Mouse (Mus musculus): Measurements from ENCODE around the gene Usp49.
"Not testable (repeated sequence)": the region's sequence is repeated elsewhere in the genome, so short reads cannot be mapped to it uniquely, and the experiment has no call there.

Usp49 gene

DNA sequence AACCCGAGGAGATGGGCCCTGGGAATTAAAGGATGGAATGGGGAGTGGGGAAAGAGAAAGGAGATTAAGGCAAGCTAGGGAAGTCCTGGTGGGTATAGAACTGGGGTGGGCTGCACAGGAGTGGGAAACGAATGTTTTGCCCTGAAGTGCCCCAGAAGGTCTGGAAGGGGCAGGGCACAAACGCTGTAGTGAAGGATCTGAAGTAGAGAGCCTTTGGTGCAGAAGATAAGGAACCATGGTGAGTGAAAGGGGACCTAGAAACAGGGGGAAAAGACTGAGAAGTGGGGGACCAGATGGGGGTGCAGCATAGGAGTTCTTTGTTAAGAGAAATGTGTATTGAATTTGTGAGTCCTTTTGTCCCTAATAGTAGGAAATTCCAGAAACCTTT, at the start of gene Usp49:
Usp49 (plus strand) TSS at position 13 of the 388 bp plus-strand sequence.
- no peak for DNase-seq (ENCODE audit: low spot score in 2 of 2)

DNA sequence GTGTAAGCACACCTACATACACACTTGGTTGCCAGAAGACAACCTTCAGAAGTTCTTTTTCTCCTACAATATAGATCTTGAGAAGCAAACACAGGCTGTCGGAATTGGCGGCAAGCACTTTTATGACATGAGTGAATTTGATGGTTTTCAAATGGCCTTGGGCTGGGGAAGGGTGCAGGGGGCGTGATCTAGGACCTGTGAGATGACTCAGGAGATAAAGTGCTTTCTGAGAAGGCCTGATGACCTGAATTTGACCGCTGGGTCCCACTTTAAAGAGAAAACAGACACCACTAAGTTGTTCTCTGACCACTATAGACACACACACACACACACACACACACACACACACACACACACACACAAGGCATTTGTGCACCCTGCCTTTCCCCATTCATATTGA, 49.5 kb upstream of the Usp49 start:
- DNase-seq (ENCODE audit: low spot score in 2 of 2), result no peak

DNA sequence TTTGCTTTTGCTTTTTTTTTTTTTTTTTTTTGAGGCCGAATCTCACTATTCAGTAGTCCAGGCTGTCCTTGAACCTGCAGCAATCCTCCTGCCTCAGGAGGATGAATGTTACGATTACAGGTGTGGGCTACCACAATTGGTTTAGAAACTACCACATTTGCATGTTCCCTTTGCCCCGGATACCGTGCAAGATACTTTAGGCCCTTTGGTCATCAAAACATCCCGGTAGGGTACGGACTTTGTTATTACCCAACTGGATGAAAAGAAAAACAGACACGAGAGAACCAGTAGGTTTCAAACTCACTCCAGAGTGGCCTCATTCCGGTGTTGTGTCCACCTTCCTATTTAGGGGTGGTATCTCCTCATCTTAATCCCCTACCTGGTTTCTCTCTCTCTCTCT, 42.0 kb upstream of the Usp49 start:
- no peak for DNase-seq (ENCODE audit: low spot score in 2 of 2)

DNA sequence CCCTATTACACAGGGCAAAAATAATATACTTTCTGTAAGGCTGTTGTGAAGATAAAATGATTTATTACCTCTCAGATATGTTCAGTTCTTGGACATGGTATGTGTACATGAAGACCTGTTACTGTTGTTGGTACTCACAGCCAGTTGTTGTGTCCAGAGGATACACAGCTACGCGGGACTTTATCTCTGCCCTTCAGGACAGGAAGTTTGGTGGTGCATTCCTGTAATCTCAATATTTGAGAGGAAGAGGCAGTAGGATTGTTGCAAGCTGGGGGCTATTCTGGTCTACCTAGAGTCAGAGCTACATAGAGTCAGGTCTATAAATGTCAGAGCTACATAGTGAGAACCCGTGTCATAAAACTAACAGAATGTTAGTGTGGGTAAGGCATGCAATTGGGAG, 39.4 kb upstream of the Usp49 start:
- no peak for DNase-seq (ENCODE audit: low spot score in 2 of 2)

DNA sequence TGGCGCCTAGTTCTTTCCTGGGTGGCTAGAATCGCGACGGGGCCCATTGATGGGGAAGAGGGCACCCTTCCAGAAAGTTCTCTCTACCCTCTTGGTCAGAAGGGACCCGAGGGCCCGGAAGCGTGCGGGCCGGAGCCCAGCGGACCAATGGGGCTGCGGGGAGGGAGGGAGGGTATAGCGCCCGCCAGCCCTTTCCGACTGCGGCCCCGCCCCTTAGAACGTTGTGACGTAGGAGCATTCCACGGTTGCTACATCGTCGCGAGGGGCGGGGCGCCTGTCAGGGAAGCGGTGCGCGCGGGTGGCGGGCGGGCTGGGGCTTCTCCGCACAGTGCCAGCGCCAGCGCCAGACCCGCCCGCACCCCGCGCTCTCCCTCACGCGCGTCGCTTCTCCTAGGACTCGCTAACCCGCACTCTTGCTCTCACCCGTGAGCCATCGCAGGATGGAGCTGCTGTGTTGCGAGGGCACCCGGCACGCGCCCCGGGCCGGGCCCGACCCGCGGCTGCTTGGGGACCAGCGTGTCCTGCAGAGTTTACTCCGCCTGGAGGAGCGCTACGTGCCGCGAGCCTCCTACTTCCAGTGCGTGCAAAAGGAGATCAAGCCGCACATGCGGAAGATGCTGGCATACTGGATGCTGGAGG, 37.2 kb upstream of the Usp49 start:
- DNase-seq (ENCODE audit: low spot score in 2 of 2), result peak; percentile 92 to 94

DNA sequence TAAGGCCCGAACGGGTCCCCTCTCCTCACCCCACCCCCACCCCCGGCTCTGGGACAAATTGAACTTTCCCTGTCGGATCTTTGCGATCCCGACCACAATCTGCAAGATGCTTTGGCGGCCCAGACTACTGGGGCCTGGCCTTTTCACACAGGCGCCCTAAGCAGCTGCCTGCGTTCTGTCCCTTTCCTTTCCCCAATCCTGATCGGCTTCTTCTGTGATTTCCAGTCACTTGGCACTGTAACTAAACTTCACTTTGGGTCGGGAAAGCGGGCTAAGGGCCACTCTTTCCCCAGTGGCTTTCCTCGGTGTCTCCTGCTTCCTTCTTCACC, 36.7 kb upstream of the Usp49 start:
- DNase-seq (ENCODE audit: low spot score in 2 of 2), result no peak

DNA sequence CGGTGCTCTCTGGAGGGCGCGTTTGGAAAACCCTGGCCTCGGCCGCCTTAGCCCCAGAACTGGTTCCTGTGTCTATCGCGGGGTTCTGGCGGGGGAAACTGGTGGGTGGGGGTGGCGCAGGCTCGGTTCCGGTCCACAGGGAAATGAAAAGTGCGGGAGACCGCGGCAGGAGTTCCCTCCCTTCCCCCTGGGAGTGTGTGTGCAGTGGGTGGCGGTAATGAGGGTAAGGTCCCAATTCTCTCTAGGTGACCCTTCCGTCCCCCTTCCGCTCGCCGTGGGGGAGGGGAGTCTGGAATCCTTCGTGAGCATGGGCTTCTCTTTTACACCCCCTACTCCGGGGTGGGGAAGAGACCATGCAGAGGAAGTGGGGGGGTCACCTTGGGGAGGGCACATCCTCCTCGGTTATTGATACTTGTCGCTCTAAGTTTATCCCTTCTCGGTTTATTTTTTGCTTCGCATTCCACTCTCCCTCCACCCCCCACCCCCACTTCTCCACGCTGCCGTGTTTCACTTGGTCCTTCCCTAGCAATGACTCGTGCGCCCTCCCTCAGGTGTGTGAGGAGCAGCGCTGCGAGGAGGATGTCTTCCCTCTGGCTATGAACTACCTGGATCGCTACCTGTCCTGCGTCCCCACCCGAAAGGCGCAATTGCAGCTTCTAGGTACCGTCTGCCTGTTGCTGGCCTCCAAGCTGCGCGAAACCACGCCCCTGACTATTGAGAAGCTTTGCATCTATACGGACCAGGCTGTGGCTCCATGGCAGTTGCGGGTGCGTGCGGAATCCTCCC, 36.1 kb upstream of the Usp49 start:
- DNase-seq (ENCODE audit: low spot score in 2 of 2), result peak; percentile 43 to 61

DNA sequence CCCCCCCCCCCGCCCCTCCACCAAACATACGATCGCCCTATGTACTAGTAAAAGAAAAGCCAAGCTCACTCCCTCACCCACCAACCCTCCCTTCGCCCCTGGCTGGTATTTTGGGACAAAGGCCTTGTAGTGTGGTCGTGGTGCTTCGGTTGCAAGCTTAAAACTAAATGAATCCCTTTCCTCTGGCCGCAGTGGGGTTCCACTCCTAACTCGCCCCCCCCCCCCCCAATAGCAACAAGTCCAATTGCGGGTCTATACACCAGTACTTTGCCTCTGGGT, 35.6 kb upstream of the Usp49 start:
- DNase-seq (ENCODE audit: low spot score in 2 of 2), result no peak

DNA sequence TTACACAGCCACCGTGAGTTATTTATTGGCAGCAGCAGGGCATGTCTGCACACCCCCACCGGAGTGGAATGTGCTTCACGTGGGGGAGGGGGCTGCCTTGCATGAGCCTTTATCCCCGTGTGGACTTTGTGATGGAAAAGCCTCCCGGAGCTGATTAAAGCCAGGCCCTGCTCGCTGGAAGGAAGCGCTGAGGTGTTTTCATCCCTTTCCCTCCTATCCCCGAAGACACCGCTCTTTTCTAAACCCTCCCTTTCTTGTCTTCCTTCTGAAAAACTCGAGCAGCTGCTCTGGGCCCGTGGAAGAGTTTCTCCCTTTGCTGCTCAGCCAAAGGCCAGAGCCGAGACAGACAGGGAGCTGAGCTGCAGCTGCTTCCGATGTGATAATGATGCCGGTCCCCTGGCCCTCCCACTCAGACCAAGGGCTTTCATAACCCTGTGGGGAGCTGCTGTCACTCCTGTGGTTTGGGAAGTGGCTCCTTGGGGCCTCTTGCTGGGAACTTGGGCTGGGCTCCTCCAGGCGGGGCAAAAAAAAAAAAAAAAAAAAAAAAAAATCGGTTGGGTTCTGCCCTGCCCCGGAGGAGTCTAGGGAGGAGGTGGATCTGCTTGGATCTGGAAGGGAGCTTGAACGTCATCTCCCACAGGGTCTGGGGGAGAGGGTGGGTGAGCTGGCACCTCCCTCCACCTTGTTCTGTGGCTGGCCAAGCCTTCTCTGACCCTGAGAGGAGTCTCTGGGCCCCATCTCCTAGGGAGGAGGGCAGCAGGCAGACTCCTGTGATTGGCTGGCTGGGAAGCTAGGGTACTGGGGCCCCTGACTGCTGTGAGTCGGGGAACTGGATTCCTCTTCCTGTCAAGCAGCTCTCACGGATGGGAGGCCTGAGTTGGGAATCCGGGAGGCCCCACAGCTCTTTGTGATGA, 35.0 kb upstream of the Usp49 start:
- DNase-seq (ENCODE audit: low spot score in 2 of 2), result peak; percentile 46 to 66

DNA sequence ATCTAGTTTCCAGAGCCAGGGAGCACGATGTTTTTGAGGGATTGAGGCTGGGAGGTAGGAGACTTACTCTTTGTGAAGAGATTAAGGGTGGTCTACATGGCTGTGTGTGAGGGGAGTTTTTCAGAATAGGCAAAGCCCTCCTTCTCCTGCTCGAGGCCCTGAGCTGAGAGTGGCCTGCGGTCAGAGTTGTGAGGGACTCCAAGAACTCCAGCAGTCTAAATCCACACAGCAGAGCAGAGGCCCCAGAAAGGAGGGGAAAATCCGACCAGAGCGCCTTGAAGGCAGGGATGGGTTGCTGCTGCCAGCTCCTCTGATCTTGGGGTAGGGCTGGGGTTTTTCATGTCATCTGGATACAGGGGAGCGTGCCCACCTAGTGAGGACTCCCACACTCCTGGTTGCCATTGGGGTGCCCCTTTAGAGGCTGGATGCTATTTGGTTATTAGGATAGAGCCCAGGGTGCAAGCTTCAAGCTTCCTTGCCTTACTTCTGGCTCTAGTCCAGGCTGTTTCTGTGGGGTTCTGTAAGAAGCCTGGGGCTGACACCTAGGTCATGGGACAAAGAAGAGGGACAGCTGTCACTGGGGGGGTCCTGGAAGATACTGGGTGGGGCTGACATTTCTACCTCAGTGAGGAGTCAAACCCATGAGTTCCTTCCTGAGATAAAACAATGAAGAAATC, 34.2 kb upstream of the Usp49 start:
- DNase-seq (ENCODE audit: low spot score in 2 of 2), result no peak

DNA sequence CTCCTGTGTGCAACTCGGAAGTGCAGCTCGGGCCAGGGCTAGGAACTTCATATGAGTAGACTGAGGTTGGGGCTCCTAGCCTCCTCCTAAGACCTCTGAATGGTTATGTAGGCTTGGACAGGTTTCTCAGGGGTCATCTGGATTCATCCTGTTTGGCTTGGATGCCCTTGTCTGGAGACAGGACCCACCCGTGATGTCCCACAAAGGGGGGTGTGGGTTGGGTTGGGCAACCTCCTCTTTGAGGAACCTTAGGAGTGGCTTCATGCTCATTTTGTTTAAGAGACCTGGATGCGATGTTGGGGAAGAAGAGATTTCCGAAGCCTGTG, 33.7 kb upstream of the Usp49 start:
- no peak for DNase-seq (ENCODE audit: low spot score in 2 of 2)

DNA sequence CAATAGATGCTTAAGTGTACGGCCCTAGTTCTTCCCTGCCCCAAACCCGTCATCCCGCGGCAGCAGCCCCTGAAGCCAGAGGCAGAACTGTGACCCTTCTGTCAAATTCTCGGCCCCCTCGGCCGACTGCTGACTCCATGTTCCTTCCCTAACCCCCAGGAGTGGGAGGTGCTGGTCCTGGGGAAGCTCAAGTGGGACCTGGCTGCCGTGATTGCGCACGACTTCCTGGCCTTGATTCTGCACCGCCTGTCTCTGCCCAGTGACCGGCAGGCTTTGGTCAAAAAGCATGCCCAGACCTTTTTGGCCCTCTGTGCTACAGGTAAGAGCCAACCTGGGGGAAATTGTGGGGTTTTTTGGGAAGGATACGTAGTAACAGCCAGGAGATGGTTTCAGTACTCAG, 33.2 kb upstream of the Usp49 start:
- DNase-seq (ENCODE audit: low spot score in 2 of 2), result no peak

DNA sequence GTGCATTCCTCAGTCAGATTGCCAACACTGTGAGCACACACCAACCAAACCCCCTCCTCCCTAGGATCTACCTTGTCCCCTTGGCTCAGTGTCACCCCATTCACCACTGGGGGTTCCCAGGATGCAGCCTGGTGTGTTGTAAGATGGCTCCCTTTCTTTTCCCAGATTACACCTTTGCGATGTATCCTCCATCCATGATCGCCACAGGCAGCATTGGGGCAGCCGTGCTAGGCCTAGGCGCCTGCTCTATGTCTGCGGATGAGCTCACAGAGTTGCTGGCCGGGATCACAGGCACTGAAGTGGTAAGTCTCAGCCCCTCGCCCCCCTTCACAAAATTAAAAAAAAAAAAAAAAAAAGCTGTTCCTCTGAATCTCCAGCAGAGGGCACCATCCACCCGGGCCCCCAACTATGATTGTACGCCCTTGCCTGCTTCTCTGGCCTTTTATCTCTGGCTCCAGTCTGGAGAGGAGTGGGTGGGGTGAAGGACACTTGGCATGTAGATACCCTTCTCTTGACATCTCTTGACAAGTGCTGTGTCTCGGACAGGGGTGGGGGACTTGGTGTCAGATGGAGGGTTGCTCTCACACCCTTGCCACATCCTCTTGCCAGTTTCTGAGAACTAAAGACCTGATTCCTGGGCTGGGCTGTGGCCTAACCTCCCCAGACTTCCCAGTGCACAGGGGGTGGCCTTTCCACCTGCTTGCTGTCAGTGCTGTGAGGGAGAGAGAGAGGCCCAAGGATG, 32.5 kb upstream of the Usp49 start:
- DNase-seq (ENCODE audit: low spot score in 2 of 2), result peak; percentile 73 to 83

DNA sequence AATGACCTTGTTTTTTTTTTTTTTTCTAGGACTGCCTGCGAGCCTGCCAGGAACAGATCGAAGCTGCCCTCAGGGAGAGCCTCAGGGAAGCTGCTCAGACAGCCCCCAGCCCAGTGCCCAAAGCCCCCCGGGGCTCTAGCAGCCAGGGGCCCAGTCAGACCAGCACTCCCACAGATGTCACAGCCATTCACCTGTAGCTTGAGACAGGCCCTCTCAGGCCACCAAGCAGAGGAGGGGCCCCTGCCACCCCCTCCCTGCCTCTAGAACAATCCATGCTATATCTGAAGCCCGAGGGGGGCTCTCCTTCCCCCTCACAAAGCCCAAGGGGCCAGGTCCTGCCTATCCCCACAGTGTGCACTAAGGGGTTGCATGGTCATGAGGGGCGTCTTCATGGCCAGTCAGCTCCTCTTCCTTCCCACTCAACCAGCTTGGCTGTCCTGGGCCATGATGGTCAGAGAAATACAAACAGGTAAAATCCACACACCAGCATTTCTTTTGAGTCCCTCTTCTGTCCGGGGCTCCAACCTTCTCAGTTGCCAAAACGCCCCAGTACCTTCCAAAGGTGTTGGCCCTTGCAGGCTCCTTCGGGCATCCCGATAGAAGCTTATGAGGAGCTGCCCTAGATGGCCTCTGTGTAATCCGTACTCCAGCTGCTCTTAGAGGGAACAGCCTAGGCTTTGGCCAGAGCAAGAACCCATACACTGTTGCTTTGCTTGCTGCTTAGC, 31.7 kb upstream of the Usp49 start:
- DNase-seq (ENCODE audit: low spot score in 2 of 2), result not testable (repeated sequence)

DNA sequence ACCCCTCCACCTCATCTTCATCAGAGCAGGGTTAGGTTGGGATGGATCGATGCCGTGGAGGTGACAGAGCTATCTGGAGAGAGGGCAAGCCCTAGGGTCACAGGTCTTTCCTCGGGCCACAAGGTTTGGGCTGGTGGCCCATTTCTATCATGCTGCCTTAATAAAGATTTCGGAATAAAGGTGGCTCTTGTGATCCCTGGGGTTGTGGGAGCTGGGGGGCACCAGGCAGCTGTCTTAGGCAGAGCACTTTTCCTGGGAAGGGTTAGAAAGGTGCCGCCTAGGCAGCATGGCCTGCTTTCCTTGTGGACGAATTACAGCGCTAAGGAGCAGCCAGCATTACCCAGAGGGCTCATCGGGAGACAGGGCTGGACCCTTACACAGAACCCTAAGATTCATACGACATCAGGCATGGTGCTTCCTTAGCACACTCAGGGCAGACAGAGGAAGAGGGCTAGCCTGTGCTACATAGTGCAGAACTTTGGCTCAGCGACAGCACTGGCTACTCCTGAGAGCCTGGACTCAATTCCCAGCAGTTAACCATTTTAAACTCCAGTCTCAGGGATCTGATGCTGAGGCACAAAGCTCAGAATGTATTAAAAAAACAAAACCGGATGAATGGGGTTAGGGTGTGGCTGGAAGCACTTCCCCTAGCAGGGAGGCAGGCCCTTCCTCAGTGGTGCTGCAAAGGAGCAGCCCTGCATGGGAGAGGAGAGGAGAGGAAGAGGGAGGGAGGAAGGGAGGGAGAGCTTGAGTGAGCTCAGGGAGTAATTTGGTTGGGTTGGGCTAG, 30.8 kb upstream of the Usp49 start:
- peak; percentile 52 to 64 for DNase-seq (ENCODE audit: low spot score in 2 of 2)

DNA sequence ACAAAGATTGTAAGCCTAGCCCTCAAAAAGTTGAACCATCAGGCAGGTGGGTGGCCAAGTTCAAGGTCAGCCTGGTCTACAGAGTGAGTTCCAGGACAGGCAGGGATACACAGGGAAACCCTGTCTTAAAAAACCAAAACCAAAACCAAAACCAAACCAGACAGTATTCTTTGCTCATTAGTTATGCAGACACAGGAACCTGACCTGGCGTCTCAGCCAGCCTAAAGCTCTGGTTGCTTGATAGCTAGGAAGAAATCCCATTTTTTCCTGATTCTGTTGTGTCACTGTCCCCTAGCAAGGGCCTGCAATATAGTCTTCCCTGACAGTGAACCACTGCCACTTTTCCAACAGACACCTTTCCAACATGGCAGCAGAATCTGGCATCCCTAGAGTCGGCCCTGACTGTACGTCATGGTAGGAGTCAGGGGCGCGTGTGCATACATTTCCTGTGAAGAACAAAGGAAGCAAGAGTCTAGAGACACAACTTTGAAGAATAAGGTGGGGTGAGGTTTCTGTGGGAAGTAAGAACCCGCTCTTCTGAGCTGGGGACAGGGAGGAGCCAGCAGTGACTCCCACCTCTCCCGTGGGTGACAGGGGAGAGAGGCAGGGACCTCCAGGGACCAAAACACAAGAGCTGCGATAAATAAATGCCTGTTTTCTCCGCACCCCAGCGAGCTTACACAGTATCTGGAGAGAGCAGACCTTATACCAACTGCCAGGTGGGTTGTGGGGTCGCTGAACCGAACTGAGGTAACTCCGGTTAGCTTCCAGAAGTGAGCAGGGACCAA, 29.7 kb upstream of the Usp49 start:
- DNase-seq (ENCODE audit: low spot score in 2 of 2), result no peak

DNA sequence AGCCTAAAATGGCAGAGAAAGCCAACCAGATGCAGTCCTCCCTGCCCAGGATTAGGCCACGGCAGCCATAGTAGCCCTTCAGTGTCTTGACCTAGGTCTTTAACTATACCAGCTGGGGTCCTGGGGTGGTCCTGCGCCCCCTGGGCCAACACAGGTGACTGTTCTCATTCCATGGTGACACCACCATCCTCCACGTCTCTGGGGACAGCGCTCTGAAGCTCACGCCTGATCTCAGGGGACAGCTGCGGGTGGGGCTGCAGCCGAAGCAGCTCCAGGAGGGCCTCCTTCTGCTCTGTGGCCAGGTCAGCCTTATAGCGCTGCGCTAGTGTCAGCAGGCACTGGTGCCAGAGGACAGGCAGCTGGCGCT, 29.1 kb upstream of the Usp49 start:
- DNase-seq (ENCODE audit: low spot score in 2 of 2), result no peak

DNA sequence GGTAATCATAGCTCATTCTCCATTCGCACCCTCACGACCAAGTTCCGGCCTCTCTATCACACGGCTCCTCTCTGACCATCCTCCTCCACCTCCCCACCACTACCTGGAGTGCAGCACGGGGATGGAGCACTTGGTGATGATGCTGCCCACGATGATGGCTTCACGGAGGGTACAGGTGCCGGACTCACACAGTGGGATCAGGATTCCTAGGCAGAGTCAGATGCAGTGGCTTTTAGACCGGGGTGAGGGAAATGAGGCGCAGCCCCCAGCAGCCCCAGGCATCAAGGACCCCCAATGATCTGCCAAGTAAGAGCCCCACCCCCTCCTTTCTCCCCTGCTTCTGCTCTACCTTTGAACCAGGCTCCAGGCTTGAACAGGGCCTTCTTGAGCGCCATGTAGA, 28.2 kb upstream of the Usp49 start:
- DNase-seq (ENCODE audit: low spot score in 2 of 2), result no peak

DNA sequence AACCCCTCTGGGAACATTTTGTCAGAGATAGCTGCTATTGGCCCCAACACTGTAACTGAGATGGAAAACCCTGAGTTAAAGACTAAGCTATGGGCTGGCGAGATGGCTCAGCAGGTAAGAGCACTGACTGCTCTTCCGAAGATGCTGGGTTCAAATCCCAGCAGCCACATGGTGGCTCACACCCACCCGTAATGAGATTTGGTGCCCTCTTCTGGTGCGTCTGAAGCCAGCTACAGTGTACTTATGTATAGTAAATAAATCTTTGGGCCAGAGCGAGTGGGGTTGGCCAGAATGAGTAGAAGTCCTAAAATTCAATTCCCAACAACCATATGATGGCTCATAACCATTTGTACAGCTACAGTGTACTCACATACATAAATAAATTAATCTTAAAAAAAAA, 24.3 kb upstream of the Usp49 start:
- no peak for DNase-seq (ENCODE audit: low spot score in 2 of 2)

DNA sequence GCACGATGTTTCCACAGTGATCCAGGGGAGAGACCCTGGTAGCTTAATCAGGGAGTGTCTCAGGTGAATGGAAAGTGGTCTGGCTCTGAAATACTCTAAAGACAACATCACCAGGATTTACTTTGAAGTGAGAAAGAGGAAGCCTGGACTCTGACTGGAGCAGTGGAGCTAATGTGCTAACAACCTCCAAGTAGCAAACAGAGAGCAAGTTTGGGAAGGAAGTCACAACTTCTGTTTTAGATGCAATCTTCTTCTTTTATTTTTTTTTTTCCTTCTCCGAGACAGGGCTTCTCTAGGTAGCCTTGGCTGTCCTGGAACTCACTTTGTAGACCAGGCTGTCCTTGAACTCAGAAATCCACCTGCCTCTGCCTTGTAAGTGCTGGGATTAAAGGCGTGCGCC, 21.3 kb upstream of the Usp49 start:
- DNase-seq (ENCODE audit: low spot score in 2 of 2), result no peak
